Mouse (Mus musculus): Measurements from ENCODE around the gene Galr2. TPM values are rescaled to one million over a fixed set of nuclear protein-coding genes. Genes with fewer than 3 reads are reported as not detected.

Gene Galr2
- polyA plus RNA-seq, 1 experiment from 2014 or later, result 0.52 TPM

GRCm38 (mm10) chr11:116311169-116311568 lies 30.4 kb downstream of the Galr2 start:
- Histone ChIP-seq H3K4me3 (ENCODE audit: low read depth, low read length) (no peak overlapping the region), H3K27me3 (ENCODE audit: control insufficient read depth, insufficient read depth, low read length) (no peaks in the 10 kb centered on the region), H3K4me2 (ENCODE audit: low read depth, low read length) (no peak overlapping the region), H3K9ac (replicated peaks; ENCODE audit: low read length) (no peak overlapping the region), H3K27ac (replicated peaks; ENCODE audit: low read depth, low read length) (no peak overlapping the region), H3K36me3 (replicated peaks; ENCODE audit: control insufficient read depth, insufficient read depth, low read depth, low read length) (no peaks in the 10 kb centered on the region), H3K4me1 (ENCODE audit: control insufficient read depth, insufficient read depth, low read length) (no peaks in the 10 kb centered on the region), H3K9me3 (replicated peaks; ENCODE audit: control insufficient read depth, low read length) (no peaks in the 10 kb centered on the region)
- ATAC-seq (replicated peaks; ENCODE audit: insufficient number of reproducible peaks, low FRiP score, low TSS enrichment, low read depth) (no peak), DNase-seq (ENCODE audit: low spot score) (no peak)
- WGBS, result 62% methylated on average over 8 of the region's 8 CpGs

GRCm38 (mm10) chr11:116312359-116312758 lies 31.6 kb downstream of the Galr2 start:
- H3K27ac ChIP-seq (replicated peaks; ENCODE audit: low read depth, low read length), result no peak overlapping the region
- DNase-seq (ENCODE audit: low spot score) (peak; percentile 38), ATAC-seq (replicated peaks; ENCODE audit: insufficient number of reproducible peaks, low FRiP score, low TSS enrichment, low read depth) (no peak)
- H3K4me3 ChIP-seq (ENCODE audit: low read depth, low read length), result no peak overlapping the region
- H3K9ac ChIP-seq (replicated peaks; ENCODE audit: low read length), result no peak overlapping the region
- no peaks in the 10 kb centered on the region for H3K36me3 ChIP-seq (replicated peaks; ENCODE audit: control insufficient read depth, insufficient read depth, low read depth, low read length)
- H3K27me3 ChIP-seq (ENCODE audit: control insufficient read depth, insufficient read depth, low read length), result no peaks in the 10 kb centered on the region
- 48% methylated on average over 8 of the region's 8 CpGs for WGBS
- H3K9me3 ChIP-seq (replicated peaks; ENCODE audit: control insufficient read depth, low read length), result no peaks in the 10 kb centered on the region
- H3K4me1 ChIP-seq (ENCODE audit: control insufficient read depth, insufficient read depth, low read length), result no peaks in the 10 kb centered on the region
- no peak overlapping the region for H3K4me2 ChIP-seq (ENCODE audit: low read depth, low read length)

- WGBS, result 3% methylated on average over 40 of the region's 41 CpGs
- no peaks in the 10 kb centered on the region for H3K27me3 ChIP-seq (ENCODE audit: control insufficient read depth, insufficient read depth, low read length)
- no peaks in the 10 kb centered on the region for H3K9me3 ChIP-seq (replicated peaks; ENCODE audit: control insufficient read depth, low read length)
- peak; percentile 79 for ATAC-seq (replicated peaks; ENCODE audit: insufficient number of reproducible peaks, low FRiP score, low TSS enrichment, low read depth)
- no peaks in the 10 kb centered on the region for H3K36me3 ChIP-seq (replicated peaks; ENCODE audit: control insufficient read depth, insufficient read depth, low read depth, low read length)
- peak; percentile 87 for DNase-seq (ENCODE audit: low spot score)
- H3K4me2 ChIP-seq (ENCODE audit: low read depth, low read length), result peak overlapping the region; percentile 94
- peak overlapping the region; percentile 79 for H3K9ac ChIP-seq (replicated peaks; ENCODE audit: low read length)
- H3K27ac ChIP-seq (replicated peaks; ENCODE audit: low read depth, low read length), result no peak overlapping the region
- H3K4me1 ChIP-seq (ENCODE audit: control insufficient read depth, insufficient read depth, low read length), result no peaks in the 10 kb centered on the region; the same call in 1 of the 2 replicates
- peak overlapping the region; percentile 40 for H3K4me3 ChIP-seq (ENCODE audit: low read depth, low read length)
Observed at GRCm38 (mm10) chr11:116318719-116319659, 38.2 kb downstream of the Galr2 start.

GRCm38 (mm10) chr11:116326963-116327603 lies 46.3 kb downstream of the Galr2 start:
- Histone ChIP-seq H3K4me2 (ENCODE audit: low read depth, low read length) (no peak overlapping the region), H3K9ac (replicated peaks; ENCODE audit: low read length) (no peak overlapping the region), H3K36me3 (replicated peaks; ENCODE audit: control insufficient read depth, insufficient read depth, low read depth, low read length) (no peaks in the 10 kb centered on the region), H3K27me3 (ENCODE audit: control insufficient read depth, insufficient read depth, low read length) (no peaks in the 10 kb centered on the region; the same call in 1 of the 2 replicates), H3K4me1 (ENCODE audit: control insufficient read depth, insufficient read depth, low read length) (peaks cover 1% of the 10 kb centered on the region; the same call in 1 of the 2 replicates), H3K27ac (replicated peaks; ENCODE audit: low read depth, low read length) (no peak overlapping the region), H3K9me3 (replicated peaks; ENCODE audit: control insufficient read depth, low read length) (no peaks in the 10 kb centered on the region), H3K4me3 (ENCODE audit: low read depth, low read length) (no peak overlapping the region)
- no peak for DNase-seq (ENCODE audit: low spot score)
- ATAC-seq (replicated peaks; ENCODE audit: insufficient number of reproducible peaks, low FRiP score, low TSS enrichment, low read depth), result no peak
- WGBS, result 64% methylated on average over 7 of the region's 7 CpGs

GRCm38 (mm10) chr11:116329314-116330210 lies 48.8 kb downstream of the Galr2 start:
- H3K4me1 ChIP-seq (ENCODE audit: control insufficient read depth, insufficient read depth, low read length), result peaks cover 4% of the 10 kb centered on the region; the same call in 1 of the 2 replicates
- H3K27me3 ChIP-seq (ENCODE audit: control insufficient read depth, insufficient read depth, low read length), result peaks cover 12% of the 10 kb centered on the region
- H3K9me3 ChIP-seq (replicated peaks; ENCODE audit: control insufficient read depth, low read length), result no peaks in the 10 kb centered on the region
- no peak overlapping the region; the same call in 1 of the 2 replicates for H3K9ac ChIP-seq (replicated peaks; ENCODE audit: low read length)
- no peak; the same call in 1 of the 2 replicates for ATAC-seq (replicated peaks; ENCODE audit: insufficient number of reproducible peaks, low FRiP score, low TSS enrichment, low read depth)
- peak; percentile 11 for DNase-seq (ENCODE audit: low spot score)
- H3K4me2 ChIP-seq (ENCODE audit: low read depth, low read length), result no peak overlapping the region
- no peaks in the 10 kb centered on the region for H3K36me3 ChIP-seq (replicated peaks; ENCODE audit: control insufficient read depth, insufficient read depth, low read depth, low read length)
- H3K27ac ChIP-seq (replicated peaks; ENCODE audit: low read depth, low read length), result no peak overlapping the region; the same call in 1 of the 2 replicates
- WGBS, result 43% methylated on average over 18 of the region's 18 CpGs
- no peak overlapping the region for H3K4me3 ChIP-seq (ENCODE audit: low read depth, low read length)

GRCm38 (mm10) chr11:116330211-116330518 lies 49.4 kb downstream of the Galr2 start:
- Histone ChIP-seq H3K9ac (replicated peaks; ENCODE audit: low read length) (no peak overlapping the region), H3K36me3 (replicated peaks; ENCODE audit: control insufficient read depth, insufficient read depth, low read depth, low read length) (no peaks in the 10 kb centered on the region), H3K27ac (replicated peaks; ENCODE audit: low read depth, low read length) (no peak overlapping the region; the same call in 1 of the 2 replicates), H3K4me1 (ENCODE audit: control insufficient read depth, insufficient read depth, low read length) (peaks cover 4% of the 10 kb centered on the region), H3K9me3 (replicated peaks; ENCODE audit: control insufficient read depth, low read length) (no peaks in the 10 kb centered on the region), H3K4me3 (ENCODE audit: low read depth, low read length) (no peak overlapping the region), H3K27me3 (ENCODE audit: control insufficient read depth, insufficient read depth, low read length) (peaks cover 16% of the 10 kb centered on the region), H3K4me2 (ENCODE audit: low read depth, low read length) (no peak overlapping the region)
- 67% methylated on average over 7 of the region's 7 CpGs for WGBS
- DNase-seq (ENCODE audit: low spot score), result no peak
- no peak for ATAC-seq (replicated peaks; ENCODE audit: insufficient number of reproducible peaks, low FRiP score, low TSS enrichment, low read depth)

GRCm38 (mm10) chr11:116332232-116332982 lies 51.7 kb downstream of the Galr2 start:
- Histone ChIP-seq H3K9ac (replicated peaks; ENCODE audit: low read length) (no peak overlapping the region), H3K4me1 (ENCODE audit: control insufficient read depth, insufficient read depth, low read length) (peaks cover 4% of the 10 kb centered on the region), H3K27me3 (ENCODE audit: control insufficient read depth, insufficient read depth, low read length) (peaks cover 16% of the 10 kb centered on the region)

More at GRCm38 (mm10) chr11:116332232-116332982, 51.7 kb downstream of the Galr2 start:
- Histone ChIP-seq H3K27ac (replicated peaks; ENCODE audit: low read depth, low read length) (no peak overlapping the region), H3K4me3 (ENCODE audit: low read depth, low read length) (no peak overlapping the region), H3K4me2 (ENCODE audit: low read depth, low read length) (no peak overlapping the region), H3K9me3 (replicated peaks; ENCODE audit: control insufficient read depth, low read length) (no peaks in the 10 kb centered on the region), H3K36me3 (replicated peaks; ENCODE audit: control insufficient read depth, insufficient read depth, low read depth, low read length) (no peaks in the 10 kb centered on the region)
- WGBS, result 42% methylated on average over 17 of the region's 19 CpGs
- ATAC-seq (replicated peaks; ENCODE audit: insufficient number of reproducible peaks, low FRiP score, low TSS enrichment, low read depth) (0 out of 2 replicates have a peak, but pooled peaks have one; percentile 16), DNase-seq (ENCODE audit: low spot score) (peak; percentile 16)

All from embryonic facial prominence, embryonic 11.5 days (tissue).